Mouse (Mus musculus): Measurements from ENCODE around the gene Psmd9. TPM values are rescaled to one million over a fixed set of nuclear protein-coding genes. Genes with fewer than 3 reads are reported as not detected.

The Psmd9 gene
- polyA plus RNA-seq, 1 experiment from 2014 or later = 71.5 TPM

DNA sequence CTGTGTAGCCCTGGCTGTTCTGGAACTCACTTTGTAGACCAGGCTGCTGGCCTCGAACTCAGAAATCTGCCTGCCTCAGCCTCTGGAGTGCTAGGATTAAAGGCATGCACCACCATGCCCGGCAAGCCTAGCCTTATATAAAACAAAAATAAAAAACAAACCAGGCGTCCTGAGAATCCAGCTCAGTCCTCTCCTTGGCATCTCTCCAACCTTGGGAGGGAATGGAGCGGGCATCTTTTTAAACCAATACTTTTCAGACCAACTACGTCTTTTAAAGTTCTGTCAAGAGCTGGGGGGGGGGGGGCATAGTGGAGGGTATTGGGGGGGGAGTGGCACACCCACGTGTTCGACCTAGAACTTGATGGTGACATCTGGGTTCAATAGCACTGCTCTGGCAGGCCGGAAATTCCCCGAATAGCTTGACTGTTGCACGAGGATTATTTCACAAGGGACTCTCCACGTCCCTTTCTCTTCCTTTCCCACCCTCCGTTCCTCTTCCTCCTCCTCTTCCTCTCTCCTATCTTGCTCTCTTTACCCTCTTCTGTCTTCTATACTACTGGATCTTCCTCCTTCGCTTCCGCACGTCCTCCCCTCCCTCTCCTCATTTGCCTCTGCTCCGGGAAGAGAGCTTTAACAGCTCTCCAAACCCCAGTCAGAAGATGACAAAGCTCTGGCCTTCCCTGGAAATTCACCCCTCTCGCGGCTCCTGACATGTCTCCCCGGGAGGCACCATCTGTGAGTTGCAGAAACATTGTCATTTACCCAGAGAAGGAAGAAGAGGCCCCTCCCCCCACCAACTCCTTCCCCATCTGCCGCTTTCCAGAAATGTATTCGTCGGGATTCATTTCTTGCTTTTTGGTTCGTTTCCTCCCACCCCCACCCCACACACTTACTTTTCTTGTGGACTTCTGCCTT, 87.9 kb downstream of the Psmd9 start:
- Histone ChIP-seq H3K27ac (peak overlapping the region; percentile 43), H3K9ac (no peak overlapping the region), H3K36me3 (replicated peaks) (no peaks in the 10 kb centered on the region), H3K4me1 (peaks cover 11% of the 10 kb centered on the region), H3K4me3 (no peak overlapping the region), H3K27me3 (replicated peaks) (no peaks in the 10 kb centered on the region), H3K9me3 (no peaks in the 10 kb centered on the region), H3K4me2 (peak overlapping the region; percentile 25; the same call in 1 of the 2 replicates)
- 29% methylated on average over 23 of the region's 23 CpGs for WGBS
- ATAC-seq (replicated peaks) = no peak

- Histone ChIP-seq H3K9ac (no peak overlapping the region), H3K4me3 (no peak overlapping the region), H3K27ac (no peak overlapping the region), H3K9me3 (no peaks in the 10 kb centered on the region), H3K27me3 (replicated peaks) (no peaks in the 10 kb centered on the region), H3K36me3 (replicated peaks) (no peaks in the 10 kb centered on the region), H3K4me1 (peaks cover 9% of the 10 kb centered on the region; the same call in 1 of the 2 replicates), H3K4me2 (no peak overlapping the region)
- WGBS = 56% methylated on average over 5 of the region's 5 CpGs
- ATAC-seq (replicated peaks) = no peak
These were observed 89.8 kb downstream of the Psmd9 start for GRCm38 (mm10) chr5:123258990-123259389.

DNA sequence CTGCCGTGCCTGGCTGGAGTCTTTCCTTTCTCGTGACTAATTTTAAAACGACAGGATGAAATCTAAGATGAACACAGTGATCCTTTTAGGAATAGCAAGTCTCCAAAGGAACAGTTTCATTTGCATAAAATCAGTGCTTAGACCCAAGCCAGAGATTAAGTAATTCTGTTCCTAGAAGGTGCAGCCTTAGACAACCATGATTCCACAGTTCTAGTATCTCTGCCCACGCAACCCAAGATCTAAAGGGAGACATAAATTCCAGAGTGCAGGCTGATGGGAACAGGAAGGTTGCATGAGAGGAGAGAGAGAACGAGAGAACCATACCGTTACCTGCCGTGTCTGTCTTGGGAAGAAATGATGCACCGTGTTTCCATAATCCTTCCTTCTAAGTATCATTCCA, 91.5 kb downstream of the Psmd9 start:
- Histone ChIP-seq H3K4me2 (no peak overlapping the region), H3K27me3 (replicated peaks) (no peaks in the 10 kb centered on the region), H3K4me1 (peaks cover 9% of the 10 kb centered on the region; the same call in 1 of the 2 replicates), H3K9me3 (no peaks in the 10 kb centered on the region), H3K27ac (no peak overlapping the region), H3K4me3 (no peak overlapping the region), H3K36me3 (replicated peaks) (no peaks in the 10 kb centered on the region), H3K9ac (no peak overlapping the region)
- ATAC-seq (replicated peaks) = no peak
- WGBS = 77% methylated on average over 8 of the region's 8 CpGs

- Histone ChIP-seq H3K9me3 (no peaks in the 10 kb centered on the region), H3K4me1 (no peaks in the 10 kb centered on the region), H3K9ac (no peak overlapping the region), H3K27ac (no peak overlapping the region), H3K4me3 (no peak overlapping the region), H3K36me3 (replicated peaks) (no peaks in the 10 kb centered on the region), H3K4me2 (no peak overlapping the region), H3K27me3 (replicated peaks) (no peaks in the 10 kb centered on the region)
- no peak for ATAC-seq (replicated peaks)
- 90% methylated on average over 3 of the region's 3 CpGs for WGBS
These were observed 97.7 kb downstream of the Psmd9 start for GRCm38 (mm10) chr5:123266909-123267308.

DNA sequence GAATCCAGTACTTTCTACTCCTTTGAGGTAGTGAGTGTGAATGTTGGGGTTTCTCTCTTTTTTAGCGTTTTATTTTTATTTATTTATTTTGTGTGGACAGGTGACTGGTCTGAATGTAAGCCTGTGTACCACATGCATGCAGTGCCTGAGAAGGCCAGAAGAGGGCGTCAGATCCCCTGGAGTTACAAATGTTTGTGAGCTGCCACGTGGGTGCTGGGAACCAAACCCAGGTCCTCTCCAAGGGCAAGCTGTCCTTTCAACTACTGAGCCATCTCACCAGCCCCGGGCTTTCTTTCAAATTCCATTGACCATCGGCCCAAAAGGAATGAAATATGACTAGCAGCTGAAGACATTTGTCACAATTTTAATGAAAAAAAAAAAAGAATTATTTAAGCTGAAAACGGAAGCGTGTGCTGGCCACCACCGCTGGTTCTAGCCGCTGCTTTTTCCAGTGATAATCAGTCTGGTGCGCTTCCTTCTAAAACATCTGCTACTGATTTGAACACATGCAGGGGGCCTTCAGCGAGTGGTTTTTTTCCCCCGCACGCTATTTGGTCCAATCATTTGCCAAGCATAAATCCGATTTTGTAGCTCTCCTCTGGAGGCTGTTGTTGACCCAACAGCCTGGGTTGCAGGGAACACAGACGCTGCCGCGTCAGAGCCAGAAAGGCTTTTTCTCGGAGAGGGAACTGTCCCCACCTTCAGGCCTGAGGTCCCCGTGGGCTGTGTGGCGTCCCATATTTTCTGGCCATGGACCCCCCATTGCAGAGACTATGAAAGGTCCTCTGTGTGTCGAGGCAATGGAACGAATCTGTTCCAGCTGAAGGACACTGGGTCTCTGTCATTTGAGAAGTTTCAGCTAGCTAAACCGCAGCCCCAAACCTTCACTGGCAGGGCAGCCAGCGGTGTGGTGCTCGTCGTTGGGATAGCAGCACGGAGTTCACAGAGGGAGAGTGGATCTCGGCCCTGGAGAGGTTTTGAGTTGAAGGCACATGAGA, 99.6 kb downstream of the Psmd9 start:
- Histone ChIP-seq H3K9me3 (no peaks in the 10 kb centered on the region), H3K27ac (no peak overlapping the region), H3K4me1 (no peaks in the 10 kb centered on the region), H3K4me3 (no peak overlapping the region), H3K27me3 (replicated peaks) (no peaks in the 10 kb centered on the region), H3K36me3 (replicated peaks) (no peaks in the 10 kb centered on the region), H3K9ac (no peak overlapping the region), H3K4me2 (no peak overlapping the region)
- no peak for ATAC-seq (replicated peaks)
- 81% methylated on average over 28 of the region's 28 CpGs for WGBS

GRCm38 (mm10) chr5:123270917-123271316, 101.7 kb downstream of the Psmd9 start:
- Histone ChIP-seq H3K9ac (no peak overlapping the region), H3K4me1 (peaks cover under 1% of the 10 kb centered on the region; the same call in 1 of the 2 replicates), H3K36me3 (replicated peaks) (no peaks in the 10 kb centered on the region), H3K4me3 (no peak overlapping the region), H3K4me2 (no peak overlapping the region), H3K27me3 (replicated peaks) (no peaks in the 10 kb centered on the region), H3K9me3 (no peaks in the 10 kb centered on the region), H3K27ac (no peak overlapping the region)
- ATAC-seq (replicated peaks) = no peak
- WGBS = 75% methylated on average over 11 of the region's 11 CpGs

GRCm38 (mm10) chr5:123272927-123273326, 103.7 kb downstream of the Psmd9 start:
- no peak overlapping the region for H3K27ac ChIP-seq
- H3K36me3 ChIP-seq (replicated peaks) = no peaks in the 10 kb centered on the region
- H3K4me2 ChIP-seq = no peak overlapping the region
- no peaks in the 10 kb centered on the region for H3K9me3 ChIP-seq
- 38% methylated on average over 5 of the region's 5 CpGs for WGBS
- no peak overlapping the region for H3K4me3 ChIP-seq
- H3K9ac ChIP-seq = no peak overlapping the region
- peaks cover 14% of the 10 kb centered on the region for H3K4me1 ChIP-seq
- no peaks in the 10 kb centered on the region for H3K27me3 ChIP-seq (replicated peaks)
- no peak for ATAC-seq (replicated peaks)

- H3K36me3 ChIP-seq (replicated peaks) = no peaks in the 10 kb centered on the region
- ATAC-seq (replicated peaks) = no peak
- no peaks in the 10 kb centered on the region for H3K9me3 ChIP-seq
- H3K4me2 ChIP-seq = no peak overlapping the region; the same call in 1 of the 2 replicates
- H3K4me1 ChIP-seq = peaks cover 14% of the 10 kb centered on the region
- no peaks in the 10 kb centered on the region for H3K27me3 ChIP-seq (replicated peaks)
- no peak overlapping the region for H3K9ac ChIP-seq
- H3K27ac ChIP-seq = peak overlapping the region; percentile 51; the same call in 1 of the 2 replicates
- WGBS = 68% methylated on average over 9 of the region's 9 CpGs
- H3K4me3 ChIP-seq = no peak overlapping the region
These were observed 107.6 kb downstream of the Psmd9 start for GRCm38 (mm10) chr5:123276636-123277341.

- peak overlapping the region; percentile 51; the same call in 1 of the 2 replicates for H3K27ac ChIP-seq
- H3K36me3 ChIP-seq (replicated peaks) = no peaks in the 10 kb centered on the region
- no peak for ATAC-seq (replicated peaks)
- WGBS = 22% methylated on average over 7 of the region's 7 CpGs
- no peaks in the 10 kb centered on the region for H3K27me3 ChIP-seq (replicated peaks)
- no peaks in the 10 kb centered on the region for H3K9me3 ChIP-seq
- H3K4me2 ChIP-seq = no peak overlapping the region
- H3K9ac ChIP-seq = no peak overlapping the region
- peaks cover 14% of the 10 kb centered on the region for H3K4me1 ChIP-seq
- H3K4me3 ChIP-seq = no peak overlapping the region
These were observed 108.1 kb downstream of the Psmd9 start for GRCm38 (mm10) chr5:123277342-123277701.

GRCm38 (mm10) chr5:123277704-123278103, 108.5 kb downstream of the Psmd9 start:
- peaks cover 14% of the 10 kb centered on the region for H3K4me1 ChIP-seq
- WGBS = 77% methylated on average over 4 of the region's 4 CpGs
- ATAC-seq (replicated peaks) = no peak

GRCm38 (mm10) chr5:123279248-123279647, 110.0 kb downstream of the Psmd9 start:
- H3K4me3 ChIP-seq = no peak overlapping the region
- H3K27me3 ChIP-seq (replicated peaks) = no peaks in the 10 kb centered on the region
- H3K4me1 ChIP-seq = peaks cover 14% of the 10 kb centered on the region
- H3K27ac ChIP-seq = no peak overlapping the region
- ATAC-seq (replicated peaks) = no peak
- H3K9me3 ChIP-seq = no peaks in the 10 kb centered on the region
- no peaks in the 10 kb centered on the region for H3K36me3 ChIP-seq (replicated peaks)
- WGBS = 93% methylated on average over 4 of the region's 4 CpGs
- no peak overlapping the region for H3K9ac ChIP-seq
- no peak overlapping the region for H3K4me2 ChIP-seq

More at GRCm38 (mm10) chr5:123277704-123278103, 108.5 kb downstream of the Psmd9 start:
- Histone ChIP-seq H3K27me3 (replicated peaks) (no peaks in the 10 kb centered on the region), H3K4me3 (no peak overlapping the region), H3K4me2 (no peak overlapping the region), H3K9me3 (no peaks in the 10 kb centered on the region), H3K9ac (no peak overlapping the region), H3K27ac (peak overlapping the region; percentile 51; the same call in 1 of the 2 replicates), H3K36me3 (replicated peaks) (no peaks in the 10 kb centered on the region)
